Mouse (Mus musculus) gastrocnemius, postnatal 4 days (tissue): ENCODE data around the gene Nckipsd. TPM values are rescaled to one million over a fixed set of nuclear protein-coding genes. Genes with fewer than 3 reads are reported as not detected.

ENCODE experiments used
- DNase-seq, 2 experiments: peaks; one replicate each; pipeline ENCODE4 v3.0.0; 2021 to 2022; ENCODE audit warnings: low spot score in 2 of 2, mixed read lengths in 2 of 2
- microRNA-seq: library from miRNA; unstranded; fragments of <30 nt; microRNA quantifications from one replicate; pipeline ENCODE4 v1.2.0, GENCODE M21; 2021
- total RNA-seq, 2 experiments: library from RNA; stranded (reverse); gene quantifications; 2 replicates each; pipeline ENCODE4 v1.2.3; 2021

Nckipsd gene
- total RNA-seq, 2 experiments from 2014 or later: 6.6 to 9.2 TPM

GRCm38 (mm10) chr9:108845390-108845789, 37.2 kb downstream of the Nckipsd start:
- DNase-seq: no peak

GRCm38 (mm10) chr9:108847374-108847773, 39.2 kb downstream of the Nckipsd start:
- no peak for DNase-seq

GRCm38 (mm10) chr9:108848419-108848818, 40.3 kb downstream of the Nckipsd start:
- DNase-seq: no peak

- DNase-seq: no peak
These were observed 44.8 kb downstream of the Nckipsd start, which contains the start of gene Slc26a6 for GRCm38 (mm10) chr9:108852976-108853375. Gene Slc26a6, plus strand, starts transcription at chr9:108853283.

- DNase-seq: peak; percentile 73 to 88
These were observed 45.6 kb downstream of the Nckipsd start for GRCm38 (mm10) chr9:108853635-108854240.

GRCm38 (mm10) chr9:108854241-108854696, 46.1 kb downstream of the Nckipsd start:
- DNase-seq: peak; percentile 56 to 82

- DNase-seq: no peak
These were observed 47.2 kb downstream of the Nckipsd start for GRCm38 (mm10) chr9:108855335-108855734.

GRCm38 (mm10) chr9:108858792-108859527, 50.8 kb downstream of the Nckipsd start:
- DNase-seq: no peak

Small RNA genes within 50 kb of the gene (microRNA-seq; reads per million reads assigned to microRNA genes)
- gene Gm23156: not detected

Other genes with a start within 250 kb of the Nckipsd start
- 10 to 100 TPM; 78.6 to 92.9 TPM for gene Impdh2, start 248.1 kb upstream of the Nckipsd start, total RNA-seq
- gene Ndufaf3, start 240.9 kb upstream of the Nckipsd start, total RNA-seq: 10 to 100 TPM; 39.6 to 46.7 TPM
- 10 to 100 TPM; 11.5 to 14.6 TPM for gene Dalrd3, start 238.5 kb upstream of the Nckipsd start, total RNA-seq
- 10 to 100 TPM; 27.7 to 32.2 TPM for gene Wdr6, start 229.6 kb upstream of the Nckipsd start, total RNA-seq
- gene P4htm, start 210.7 kb upstream of the Nckipsd start, total RNA-seq: 1 to 10 TPM; 5.0 to 5.5 TPM
- gene Arih2, start 159.0 kb upstream of the Nckipsd start, total RNA-seq: 10 to 100 TPM; 58.2 to 68.8 TPM
- 10 to 100 TPM; 68.4 to 75.8 TPM for gene Slc25a20, start 146.3 kb upstream of the Nckipsd start, total RNA-seq
- gene Prkar2a, start 119.1 kb upstream of the Nckipsd start, total RNA-seq: 100 to 1,000 TPM; 103 to 104 TPM
- 10 to 100 TPM; 43.7 to 44.3 TPM for gene Ip6k2, start 24.6 kb upstream of the Nckipsd start, total RNA-seq
- gene Celsr3, start 18.0 kb downstream of the Nckipsd start, total RNA-seq: under 1 TPM; 0.22 to 0.31 TPM
- gene Slc26a6, start 44.9 kb downstream of the Nckipsd start, total RNA-seq: 10 to 100 TPM in 1 of 2 experiments, 1 to 10 TPM in 1; 9.8 to 11.2 TPM
- not detected for gene Tmem89, start 106.3 kb downstream of the Nckipsd start, total RNA-seq
- gene Uqcrc1, start 128.3 kb downstream of the Nckipsd start, total RNA-seq: 100 to 1,000 TPM; 612 to 624 TPM
- 10 to 100 TPM; 16.0 to 16.4 TPM for gene Col7a1, start 145.2 kb downstream of the Nckipsd start, total RNA-seq
- gene Ucn2, start 177.6 kb downstream of the Nckipsd start, total RNA-seq: 1 to 10 TPM; 2.9 to 3.8 TPM
- gene Pfkfb4, start 183.4 kb downstream of the Nckipsd start, total RNA-seq: 10 to 100 TPM; 17.2 to 21.4 TPM
- 10 to 100 TPM; 50.6 to 54.3 TPM for gene Shisa5, start 230.2 kb downstream of the Nckipsd start, total RNA-seq